Mouse (Mus musculus): ENCODE data around the gene Polr1a.

Polr1a gene

GRCm38 (mm10) chr6:71949721-71950120, 40.9 kb downstream of the Polr1a start:
- DNase-seq (ENCODE audit: low read depth, low spot score), result no peak

GRCm38 (mm10) chr6:71950592-71950991, 41.7 kb downstream of the Polr1a start:
- DNase-seq (ENCODE audit: low read depth, low spot score), result no peak

- no peak for DNase-seq (ENCODE audit: low read depth, low spot score)
These were observed 42.3 kb downstream of the Polr1a start for GRCm38 (mm10) chr6:71951192-71951591.

- no peak for DNase-seq (ENCODE audit: low read depth, low spot score)
These were observed 53.3 kb downstream of the Polr1a start for GRCm38 (mm10) chr6:71962119-71962518.

- DNase-seq (ENCODE audit: low read depth, low spot score), result no peak
These were observed 53.9 kb downstream of the Polr1a start for GRCm38 (mm10) chr6:71962706-71963105.

- no peak for DNase-seq (ENCODE audit: low read depth, low spot score)
These were observed 54.7 kb downstream of the Polr1a start for GRCm38 (mm10) chr6:71963561-71963960.

GRCm38 (mm10) chr6:71966683-71967303, 57.9 kb downstream of the Polr1a start:
- no peak for DNase-seq (ENCODE audit: low read depth, low spot score)

GRCm38 (mm10) chr6:71967847-71968246, 59.0 kb downstream of the Polr1a start:
- DNase-seq (ENCODE audit: low read depth, low spot score), result no peak

- DNase-seq (ENCODE audit: low read depth, low spot score), result no peak
These were observed 60.6 kb downstream of the Polr1a start for GRCm38 (mm10) chr6:71969459-71969858.

- no peak for DNase-seq (ENCODE audit: low read depth, low spot score)
These were observed 61.3 kb downstream of the Polr1a start for GRCm38 (mm10) chr6:71970154-71970553.

- no peak for DNase-seq (ENCODE audit: low read depth, low spot score)
These were observed 67.7 kb downstream of the Polr1a start for GRCm38 (mm10) chr6:71976592-71976991.

GRCm38 (mm10) chr6:71980165-71980564, 71.3 kb downstream of the Polr1a start:
- no peak for DNase-seq (ENCODE audit: low read depth, low spot score)

GRCm38 (mm10) chr6:71980587-71980986, 71.7 kb downstream of the Polr1a start:
- DNase-seq (ENCODE audit: low read depth, low spot score), result no peak

- DNase-seq (ENCODE audit: low read depth, low spot score), result no peak
These were observed 72.6 kb downstream of the Polr1a start for GRCm38 (mm10) chr6:71981450-71981849.

GRCm38 (mm10) chr6:71985984-71986383, 77.1 kb downstream of the Polr1a start:
- no peak for DNase-seq (ENCODE audit: low read depth, low spot score)

- DNase-seq (ENCODE audit: low read depth, low spot score), result no peak
These were observed 78.8 kb downstream of the Polr1a start for GRCm38 (mm10) chr6:71987546-71988248.

GRCm38 (mm10) chr6:71989647-71990351, 80.9 kb downstream of the Polr1a start:
- no peak for DNase-seq (ENCODE audit: low read depth, low spot score)

- DNase-seq (ENCODE audit: low read depth, low spot score), result no peak
These were observed 81.6 kb downstream of the Polr1a start for GRCm38 (mm10) chr6:71990371-71990837.

GRCm38 (mm10) chr6:71991190-71991932, 82.5 kb downstream of the Polr1a start:
- no peak for DNase-seq (ENCODE audit: low read depth, low spot score)

- no peak for DNase-seq (ENCODE audit: low read depth, low spot score)
These were observed 83.1 kb downstream of the Polr1a start for GRCm38 (mm10) chr6:71991933-71992325.

- DNase-seq (ENCODE audit: low read depth, low spot score), result no peak
These were observed 85.2 kb downstream of the Polr1a start for GRCm38 (mm10) chr6:71994004-71994403.

- no peak for DNase-seq (ENCODE audit: low read depth, low spot score)
These were observed 86.2 kb downstream of the Polr1a start for GRCm38 (mm10) chr6:71995081-71995480.
